Mouse (Mus musculus): ENCODE measurements around the gene Jam3. TPM values are rescaled to one million over a fixed set of nuclear protein-coding genes. Genes with fewer than 3 reads are reported as not detected.
A peak's percentile ranks its signal among the peaks of the same experiment; 100 is the strongest.

Jam3 gene
- polyA plus RNA-seq, 1 experiment: 22.9 TPM

DNA sequence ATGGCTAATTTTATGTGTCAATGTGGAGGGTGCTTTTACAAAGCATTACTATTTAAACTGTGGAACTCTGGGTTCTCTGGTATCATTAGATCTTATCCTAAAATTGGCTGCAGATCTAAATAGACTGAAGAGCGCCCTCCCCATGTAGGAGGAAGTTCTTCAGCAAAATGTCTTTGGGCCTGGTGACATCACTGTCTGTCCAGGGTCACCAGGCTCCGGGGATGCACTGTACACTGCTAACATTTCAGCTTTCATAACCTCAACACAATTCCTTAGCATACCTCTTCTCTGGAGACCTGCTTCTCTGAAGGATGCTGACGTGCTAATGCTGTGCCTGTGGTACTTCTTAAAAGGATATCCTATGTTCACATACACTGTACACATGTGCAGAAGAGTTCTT, 43.5 kb downstream of the Jam3 start:
- no peaks in the 10 kb centered on the region for H3K79me2 ChIP-seq (ENCODE audit: control insufficient read depth, insufficient read depth)
- H3K4me3 ChIP-seq: no peak overlapping the region
- TF ChIP-seq SRF (IDR thresholded peaks at IDR 0.05; ENCODE audit: control insufficient read depth, insufficient read length, low read depth) (no peak), E2F4 (IDR thresholded peaks at IDR 0.05; ENCODE audit: insufficient read depth) (no peak), MYOG (IDR thresholded peaks at IDR 0.05; ENCODE audit: control insufficient read depth in 1 of 3, insufficient read depth in 1 of 3, insufficient read length in 2 of 3, low read depth in 2 of 3) (no peak), MYOD1 (IDR thresholded peaks at IDR 0.05; ENCODE audit: control insufficient read depth in 1 of 3, insufficient read length in 2 of 3, low read depth in 2 of 3) (no peak), POLR2AphosphoS2 (IDR thresholded peaks at IDR 0.05; ENCODE audit: insufficient read length, low read depth) (no peak), CEBPB (IDR thresholded peaks at IDR 0.05; ENCODE audit: insufficient read depth, poor library complexity, severe bottlenecking) (no peak), TCF3 (IDR thresholded peaks at IDR 0.05; ENCODE audit: insufficient read length, low read depth) (no peak)
- no peaks in the 10 kb centered on the region for H3K27me3 ChIP-seq (ENCODE audit: control insufficient read depth, insufficient read depth, insufficient read length)
- no peak overlapping the region for H3K4me2 ChIP-seq (ENCODE audit: low read depth)
- no peaks in the 10 kb centered on the region for H3K36me3 ChIP-seq (ENCODE audit: control insufficient read depth, insufficient read depth)
- no peak overlapping the region for H3ac ChIP-seq (ENCODE audit: control insufficient read depth, insufficient read length)

DNA sequence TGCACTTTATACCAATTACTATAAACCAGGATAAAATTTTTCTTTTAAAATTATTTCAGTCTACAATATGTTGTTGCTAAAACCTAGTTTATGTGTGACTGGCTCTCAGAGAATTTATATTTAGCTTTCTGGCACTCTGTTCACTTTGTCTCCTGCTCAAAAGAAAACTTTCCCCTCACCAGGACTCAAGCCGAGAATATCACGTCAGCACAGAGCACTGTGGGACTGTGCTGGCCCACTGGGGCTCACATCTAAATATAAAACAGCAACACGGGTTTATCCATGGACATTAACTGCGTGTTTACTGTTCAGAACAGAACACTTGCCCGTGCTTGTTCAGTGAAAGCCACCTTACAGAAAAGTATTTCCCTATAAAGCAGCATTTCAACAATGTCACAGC, 44.5 kb downstream of the Jam3 start:
- no peak overlapping the region for H3K4me3 ChIP-seq
- peak overlapping the region; percentile 38 for H3K4me2 ChIP-seq (ENCODE audit: low read depth)
- no peaks in the 10 kb centered on the region for H3K27me3 ChIP-seq (ENCODE audit: control insufficient read depth, insufficient read depth, insufficient read length)

DNA sequence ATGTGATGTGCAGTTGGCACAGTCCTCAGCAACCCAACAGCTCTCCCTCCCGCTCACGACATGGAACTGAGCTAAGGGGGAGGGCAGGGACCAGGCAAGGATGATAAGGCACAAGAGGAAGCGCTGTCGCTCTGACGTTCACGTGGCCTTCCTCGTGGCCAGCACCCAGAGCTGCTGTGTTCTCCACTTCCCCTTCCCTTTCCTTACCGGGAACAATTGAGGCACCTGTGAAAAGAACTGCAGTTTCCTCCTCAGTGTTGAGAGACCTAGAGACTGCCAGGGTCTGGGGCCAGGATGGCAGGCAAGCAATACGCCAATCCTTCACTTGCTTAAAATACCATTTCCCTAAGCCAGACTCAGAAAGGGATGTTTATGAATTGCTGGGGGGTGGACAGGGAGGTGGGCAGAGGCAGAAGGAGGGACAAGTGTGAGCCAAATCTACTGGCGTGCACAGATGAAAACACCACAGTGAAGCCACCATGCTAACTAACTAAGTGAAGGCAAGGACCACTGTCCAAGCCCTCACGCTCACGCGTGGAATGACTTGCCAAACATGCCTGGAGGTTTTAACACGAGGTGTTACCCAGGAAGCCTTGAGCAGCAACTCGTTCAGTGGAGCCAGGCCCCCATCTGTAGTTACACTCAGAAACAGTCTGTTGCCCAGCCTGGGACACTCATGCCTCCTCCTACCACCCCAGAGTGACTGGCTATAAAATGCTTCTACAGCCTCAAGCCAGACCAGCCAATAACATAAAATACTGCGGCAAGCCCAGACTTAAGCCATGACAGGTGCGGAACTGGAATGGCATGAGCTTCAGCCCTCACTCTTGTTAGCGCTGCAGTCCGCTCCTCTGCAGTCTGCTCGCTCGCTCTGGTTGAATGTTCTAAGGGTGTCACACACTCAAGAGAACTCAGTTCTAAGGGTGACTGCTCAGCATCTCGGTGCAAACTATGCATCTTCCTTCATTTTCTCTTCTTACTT, 45.4 kb downstream of the Jam3 start:
- H3K79me2 ChIP-seq (ENCODE audit: control insufficient read depth, insufficient read depth): no peaks in the 10 kb centered on the region
- no peak overlapping the region for H3ac ChIP-seq (ENCODE audit: control insufficient read depth, insufficient read length)
- peaks cover 3% of the 10 kb centered on the region for H3K36me3 ChIP-seq (ENCODE audit: control insufficient read depth, insufficient read depth)
- no peak overlapping the region for H3K4me3 ChIP-seq
- no peaks in the 10 kb centered on the region for H3K27me3 ChIP-seq (ENCODE audit: control insufficient read depth, insufficient read depth, insufficient read length)
- TF ChIP-seq MYOG (IDR thresholded peaks at IDR 0.05; ENCODE audit: control insufficient read depth in 1 of 3, insufficient read depth in 1 of 3, insufficient read length in 2 of 3, low read depth in 2 of 3) (peak; percentile 13 to 83 (median 64)), TCF12 (IDR thresholded peaks at IDR 0.05; ENCODE audit: insufficient read depth, poor library complexity, severe bottlenecking) (no peak), MYOD1 (IDR thresholded peaks at IDR 0.05; ENCODE audit: control insufficient read depth in 1 of 3, insufficient read length in 2 of 3, low read depth in 2 of 3) (peak in 2 of 3 experiments; percentile 74 to 85)
- no peak overlapping the region for H3K4me2 ChIP-seq (ENCODE audit: low read depth)

More for the DNA sequence above, 44.5 kb downstream of the Jam3 start:
- TF ChIP-seq TCF3 (IDR thresholded peaks at IDR 0.05; ENCODE audit: insufficient read length, low read depth) (no peak), TCF12 (IDR thresholded peaks at IDR 0.05; ENCODE audit: insufficient read depth, poor library complexity, severe bottlenecking) (no peak), POLR2AphosphoS2 (IDR thresholded peaks at IDR 0.05; ENCODE audit: insufficient read length, low read depth) (no peak), MAX (IDR thresholded peaks at IDR 0.05; ENCODE audit: low read depth) (no peak), MYOD1 (IDR thresholded peaks at IDR 0.05; ENCODE audit: control insufficient read depth in 1 of 3, insufficient read length in 2 of 3, low read depth in 2 of 3) (no peak), MYOG (IDR thresholded peaks at IDR 0.05; ENCODE audit: control insufficient read depth in 1 of 3, insufficient read depth in 1 of 3, insufficient read length in 2 of 3, low read depth in 2 of 3) (no peak), REST (IDR thresholded peaks at IDR 0.05; ENCODE audit: insufficient read depth, insufficient read length) (no peak), E2F4 (IDR thresholded peaks at IDR 0.05; ENCODE audit: insufficient read depth) (no peak), CEBPB (IDR thresholded peaks at IDR 0.05; ENCODE audit: insufficient read depth, poor library complexity, severe bottlenecking) (no peak)
- no peaks in the 10 kb centered on the region for H3K79me2 ChIP-seq (ENCODE audit: control insufficient read depth, insufficient read depth)
- no peaks in the 10 kb centered on the region for H3K36me3 ChIP-seq (ENCODE audit: control insufficient read depth, insufficient read depth)
- H3ac ChIP-seq (ENCODE audit: control insufficient read depth, insufficient read length): no peak overlapping the region

DNA sequence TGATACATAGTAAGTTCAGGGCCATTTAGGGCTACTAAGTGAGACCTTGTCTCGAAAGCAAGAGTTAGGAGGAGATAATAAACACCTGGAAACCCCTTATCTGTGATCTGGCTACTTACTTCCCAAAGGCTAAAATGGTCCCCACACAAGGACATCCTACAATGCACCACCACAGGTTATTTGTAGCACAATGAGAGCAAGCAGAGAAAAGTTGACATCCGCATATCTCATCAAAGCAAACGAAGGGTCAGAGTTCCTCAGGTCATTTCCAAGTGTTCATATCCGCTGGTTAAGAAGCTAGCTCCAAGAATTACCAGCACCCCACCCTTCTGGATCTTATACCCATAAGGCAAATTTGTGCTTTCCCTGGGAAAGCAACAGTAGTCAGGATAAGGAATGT, 46.8 kb downstream of the Jam3 start:
- Histone ChIP-seq H3K79me2 (ENCODE audit: control insufficient read depth, insufficient read depth) (no peaks in the 10 kb centered on the region), H3ac (ENCODE audit: control insufficient read depth, insufficient read length) (no peak overlapping the region), H3K36me3 (ENCODE audit: control insufficient read depth, insufficient read depth) (peaks cover 5% of the 10 kb centered on the region), H3K27me3 (ENCODE audit: control insufficient read depth, insufficient read depth, insufficient read length) (no peaks in the 10 kb centered on the region), H3K4me3 (no peak overlapping the region), H3K4me2 (ENCODE audit: low read depth) (no peak overlapping the region)
- TF ChIP-seq REST (IDR thresholded peaks at IDR 0.05; ENCODE audit: insufficient read depth, insufficient read length) (no peak), SRF (IDR thresholded peaks at IDR 0.05; ENCODE audit: control insufficient read depth, insufficient read length, low read depth) (no peak), POLR2A (IDR thresholded peaks at IDR 0.05; ENCODE audit: insufficient read length, low read depth) (no peak), POLR2AphosphoS2 (IDR thresholded peaks at IDR 0.05; ENCODE audit: insufficient read length, low read depth) (no peak), CEBPB (IDR thresholded peaks at IDR 0.05; ENCODE audit: insufficient read depth, poor library complexity, severe bottlenecking) (no peak), MYOD1 (IDR thresholded peaks at IDR 0.05; ENCODE audit: control insufficient read depth in 1 of 3, insufficient read length in 2 of 3, low read depth in 2 of 3) (no peak), TCF12 (IDR thresholded peaks at IDR 0.05; ENCODE audit: insufficient read depth, poor library complexity, severe bottlenecking) (no peak), MAX (IDR thresholded peaks at IDR 0.05; ENCODE audit: low read depth) (no peak), TCF3 (IDR thresholded peaks at IDR 0.05; ENCODE audit: insufficient read length, low read depth) (no peak), USF1 (IDR thresholded peaks at IDR 0.05; ENCODE audit: low read depth) (no peak), MYOG (IDR thresholded peaks at IDR 0.05; ENCODE audit: control insufficient read depth in 1 of 3, insufficient read depth in 1 of 3, insufficient read length in 2 of 3, low read depth in 2 of 3) (no peak), E2F4 (IDR thresholded peaks at IDR 0.05; ENCODE audit: insufficient read depth) (no peak)

DNA sequence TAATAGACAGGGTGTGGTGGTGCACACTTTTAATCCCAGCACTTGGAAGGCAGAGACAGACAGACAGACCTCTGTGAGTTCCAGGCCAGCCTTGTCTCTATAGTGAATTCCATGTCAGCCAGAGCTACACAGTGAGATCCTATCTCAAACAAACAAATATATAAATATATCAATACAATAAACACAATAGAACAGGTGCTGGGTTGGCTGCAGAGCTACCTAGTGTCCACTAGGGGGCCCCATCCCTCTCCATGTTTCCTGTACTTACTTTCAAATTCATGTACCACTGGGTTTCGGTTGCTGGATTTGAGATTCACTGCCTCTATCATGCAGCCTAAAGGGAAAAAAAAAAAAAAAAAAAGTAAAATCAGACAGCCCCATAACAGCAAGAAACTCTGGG, 49.1 kb downstream of the Jam3 start:
- H3K4me3 ChIP-seq: no peak overlapping the region
- TF ChIP-seq TCF3 (IDR thresholded peaks at IDR 0.05; ENCODE audit: insufficient read length, low read depth): no peak
- no peak for TF ChIP-seq TCF12 (IDR thresholded peaks at IDR 0.05; ENCODE audit: insufficient read depth, poor library complexity, severe bottlenecking)
- no peak for TF ChIP-seq CEBPB (IDR thresholded peaks at IDR 0.05; ENCODE audit: insufficient read depth, poor library complexity, severe bottlenecking)
- no peak for TF ChIP-seq REST (IDR thresholded peaks at IDR 0.05; ENCODE audit: insufficient read depth, insufficient read length)
- TF ChIP-seq MYOG (IDR thresholded peaks at IDR 0.05; ENCODE audit: control insufficient read depth in 1 of 3, insufficient read depth in 1 of 3, insufficient read length in 2 of 3, low read depth in 2 of 3): no peak
- no peak for TF ChIP-seq USF1 (IDR thresholded peaks at IDR 0.05; ENCODE audit: low read depth)
- no peak for TF ChIP-seq SRF (IDR thresholded peaks at IDR 0.05; ENCODE audit: control insufficient read depth, insufficient read length, low read depth)
- no peak for TF ChIP-seq E2F4 (IDR thresholded peaks at IDR 0.05; ENCODE audit: insufficient read depth)
- TF ChIP-seq POLR2AphosphoS2 (IDR thresholded peaks at IDR 0.05; ENCODE audit: insufficient read length, low read depth): no peak
- TF ChIP-seq MAX (IDR thresholded peaks at IDR 0.05; ENCODE audit: low read depth): no peak
- no peak for TF ChIP-seq MYOD1 (IDR thresholded peaks at IDR 0.05; ENCODE audit: control insufficient read depth in 1 of 3, insufficient read length in 2 of 3, low read depth in 2 of 3)
- no peaks in the 10 kb centered on the region for H3K79me2 ChIP-seq (ENCODE audit: control insufficient read depth, insufficient read depth)
- H3K4me2 ChIP-seq (ENCODE audit: low read depth): no peak overlapping the region
- no peak overlapping the region for H3ac ChIP-seq (ENCODE audit: control insufficient read depth, insufficient read length)
- no peaks in the 10 kb centered on the region for H3K27me3 ChIP-seq (ENCODE audit: control insufficient read depth, insufficient read depth, insufficient read length)
- H3K36me3 ChIP-seq (ENCODE audit: control insufficient read depth, insufficient read depth): peaks cover 5% of the 10 kb centered on the region

All from myocyte (in vitro differentiated cells).